Mouse (Mus musculus): ENCODE measurements at regions not wholly inside any gene's neighbourhood (a gene's known extent, or its start where the extent isn't known, plus 50 kb on each side); places are given as distances from the start of the nearest gene placed in this dataset.

GRCm38 (mm10) chr6:98651827-98652226 is 309.3 kb upstream of the Gm765 start:
- no peaks in the 10 kb centered on the region for H3K36me3 ChIP-seq (ENCODE audit: control insufficient read depth, insufficient read depth, low read length)
- TF ChIP-seq CTCF (IDR thresholded peaks at IDR 0.05; ENCODE audit: control insufficient read depth, insufficient read depth, insufficient replicate concordance, low read depth, low read length): no peak
- TF ChIP-seq POLR2A (IDR thresholded peaks at IDR 0.05; ENCODE audit: control insufficient read depth, low read depth, low read length): no peak
- H3K27ac ChIP-seq (ENCODE audit: control insufficient read depth, insufficient read depth, low read depth, low read length): no peak overlapping the region
- H3K4me1 ChIP-seq (ENCODE audit: control insufficient read depth, insufficient read depth, low read length): no peaks in the 10 kb centered on the region
- no peak overlapping the region for H3K4me3 ChIP-seq (ENCODE audit: control insufficient read depth, low read depth, low read length)
- H3K27me3 ChIP-seq (ENCODE audit: control insufficient read depth, insufficient read depth, low read length): no peaks in the 10 kb centered on the region

- TF ChIP-seq POLR2A (IDR thresholded peaks at IDR 0.05; ENCODE audit: control insufficient read depth, low read depth, low read length): no peak
- TF ChIP-seq CTCF (IDR thresholded peaks at IDR 0.05; ENCODE audit: control insufficient read depth, insufficient read depth, insufficient replicate concordance, low read depth, low read length): no peak
- no peaks in the 10 kb centered on the region for H3K36me3 ChIP-seq (ENCODE audit: control insufficient read depth, insufficient read depth, low read length)
- no peaks in the 10 kb centered on the region for H3K4me1 ChIP-seq (ENCODE audit: control insufficient read depth, insufficient read depth, low read length)
Measured at GRCm38 (mm10) chr6:98651315-98651714, 308.8 kb upstream of the Gm765 start.

GRCm38 (mm10) chr6:98640316-98640715 is 297.8 kb upstream of the Gm765 start:
- TF ChIP-seq CTCF (IDR thresholded peaks at IDR 0.05; ENCODE audit: control insufficient read depth, insufficient read depth, insufficient replicate concordance, low read depth, low read length): no peak

More at GRCm38 (mm10) chr6:98651315-98651714, 308.8 kb upstream of the Gm765 start:
- no peak overlapping the region for H3K27ac ChIP-seq (ENCODE audit: control insufficient read depth, insufficient read depth, low read depth, low read length)
- H3K27me3 ChIP-seq (ENCODE audit: control insufficient read depth, insufficient read depth, low read length): no peaks in the 10 kb centered on the region
- no peak overlapping the region for H3K4me3 ChIP-seq (ENCODE audit: control insufficient read depth, low read depth, low read length)

GRCm38 (mm10) chr6:98635816-98636215 is 293.3 kb upstream of the Gm765 start:
- H3K4me1 ChIP-seq (ENCODE audit: control insufficient read depth, insufficient read depth, low read length): no peaks in the 10 kb centered on the region
- H3K4me3 ChIP-seq (ENCODE audit: control insufficient read depth, low read depth, low read length): no peak overlapping the region
- TF ChIP-seq CTCF (IDR thresholded peaks at IDR 0.05; ENCODE audit: control insufficient read depth, insufficient read depth, insufficient replicate concordance, low read depth, low read length): no peak
- TF ChIP-seq POLR2A (IDR thresholded peaks at IDR 0.05; ENCODE audit: control insufficient read depth, low read depth, low read length): no peak
- H3K27ac ChIP-seq (ENCODE audit: control insufficient read depth, insufficient read depth, low read depth, low read length): no peak overlapping the region
- H3K36me3 ChIP-seq (ENCODE audit: control insufficient read depth, insufficient read depth, low read length): no peaks in the 10 kb centered on the region
- no peaks in the 10 kb centered on the region for H3K27me3 ChIP-seq (ENCODE audit: control insufficient read depth, insufficient read depth, low read length)

More at GRCm38 (mm10) chr6:98640316-98640715, 297.8 kb upstream of the Gm765 start:
- H3K27me3 ChIP-seq (ENCODE audit: control insufficient read depth, insufficient read depth, low read length): no peaks in the 10 kb centered on the region
- no peak overlapping the region for H3K27ac ChIP-seq (ENCODE audit: control insufficient read depth, insufficient read depth, low read depth, low read length)
- H3K4me3 ChIP-seq (ENCODE audit: control insufficient read depth, low read depth, low read length): no peak overlapping the region
- no peaks in the 10 kb centered on the region for H3K4me1 ChIP-seq (ENCODE audit: control insufficient read depth, insufficient read depth, low read length)
- no peaks in the 10 kb centered on the region for H3K36me3 ChIP-seq (ENCODE audit: control insufficient read depth, insufficient read depth, low read length)

- Histone ChIP-seq H3K4me1 (ENCODE audit: control insufficient read depth, insufficient read depth, low read length) (peaks cover 5% of the 10 kb centered on the region), H3K4me3 (ENCODE audit: control insufficient read depth, low read depth, low read length) (no peak overlapping the region), H3K27me3 (ENCODE audit: control insufficient read depth, insufficient read depth, low read length) (no peaks in the 10 kb centered on the region), H3K27ac (ENCODE audit: control insufficient read depth, insufficient read depth, low read depth, low read length) (no peak overlapping the region), H3K36me3 (ENCODE audit: control insufficient read depth, insufficient read depth, low read length) (no peaks in the 10 kb centered on the region)
- TF ChIP-seq CTCF (IDR thresholded peaks at IDR 0.05; ENCODE audit: control insufficient read depth, insufficient read depth, insufficient replicate concordance, low read depth, low read length) (no peak), POLR2A (IDR thresholded peaks at IDR 0.05; ENCODE audit: control insufficient read depth, low read depth, low read length) (no peak)
Measured at GRCm38 (mm10) chr6:98632278-98633063, 289.9 kb upstream of the Gm765 start.

GRCm38 (mm10) chr6:98631269-98631668 is 288.7 kb upstream of the Gm765 start:
- TF ChIP-seq CTCF (IDR thresholded peaks at IDR 0.05; ENCODE audit: control insufficient read depth, insufficient read depth, insufficient replicate concordance, low read depth, low read length): no peak
- no peak for TF ChIP-seq POLR2A (IDR thresholded peaks at IDR 0.05; ENCODE audit: control insufficient read depth, low read depth, low read length)
- Histone ChIP-seq H3K36me3 (ENCODE audit: control insufficient read depth, insufficient read depth, low read length) (no peaks in the 10 kb centered on the region), H3K27me3 (ENCODE audit: control insufficient read depth, insufficient read depth, low read length) (no peaks in the 10 kb centered on the region), H3K4me1 (ENCODE audit: control insufficient read depth, insufficient read depth, low read length) (peaks cover 5% of the 10 kb centered on the region), H3K4me3 (ENCODE audit: control insufficient read depth, low read depth, low read length) (no peak overlapping the region), H3K27ac (ENCODE audit: control insufficient read depth, insufficient read depth, low read depth, low read length) (no peak overlapping the region)

GRCm38 (mm10) chr6:98629646-98630045 is 287.1 kb upstream of the Gm765 start:
- Histone ChIP-seq H3K27me3 (ENCODE audit: control insufficient read depth, insufficient read depth, low read length) (no peaks in the 10 kb centered on the region), H3K4me3 (ENCODE audit: control insufficient read depth, low read depth, low read length) (no peak overlapping the region), H3K4me1 (ENCODE audit: control insufficient read depth, insufficient read depth, low read length) (peaks cover 5% of the 10 kb centered on the region), H3K27ac (ENCODE audit: control insufficient read depth, insufficient read depth, low read depth, low read length) (no peak overlapping the region), H3K36me3 (ENCODE audit: control insufficient read depth, insufficient read depth, low read length) (no peaks in the 10 kb centered on the region)
- TF ChIP-seq CTCF (IDR thresholded peaks at IDR 0.05; ENCODE audit: control insufficient read depth, insufficient read depth, insufficient replicate concordance, low read depth, low read length) (no peak), POLR2A (IDR thresholded peaks at IDR 0.05; ENCODE audit: control insufficient read depth, low read depth, low read length) (no peak)

Measured in testis, adult 2 months (tissue).